Mouse (Mus musculus) neutrophil, adult 5-6 weeks (primary cell): Measurements from ENCODE around the gene Morn4. TPM values are rescaled to one million over a fixed set of nuclear protein-coding genes. Genes with fewer than 3 reads are reported as not detected.

Experiments used
- ATAC-seq: fragments of 151-379, 151-347 bp; 2 replicates; pipeline ENCODE4 v1.8.0; 2017; ENCODE audit warnings: mild to moderate bottlenecking, moderate TSS enrichment; ENCODE audit not compliant: insufficient number of reproducible peaks, poor library complexity, low FRiP score, severe bottlenecking; ENCODE audit errors: extremely low read depth
- total RNA-seq: library from RNA; stranded (forward); fragments of 200-1000 nt; gene quantifications from 2 replicates; pipeline ENCODE4 v1.2.3, GENCODE M21; 2017

The Morn4 gene
- total RNA-seq, 1 experiment from 2014 or later, result not detected

DNA sequence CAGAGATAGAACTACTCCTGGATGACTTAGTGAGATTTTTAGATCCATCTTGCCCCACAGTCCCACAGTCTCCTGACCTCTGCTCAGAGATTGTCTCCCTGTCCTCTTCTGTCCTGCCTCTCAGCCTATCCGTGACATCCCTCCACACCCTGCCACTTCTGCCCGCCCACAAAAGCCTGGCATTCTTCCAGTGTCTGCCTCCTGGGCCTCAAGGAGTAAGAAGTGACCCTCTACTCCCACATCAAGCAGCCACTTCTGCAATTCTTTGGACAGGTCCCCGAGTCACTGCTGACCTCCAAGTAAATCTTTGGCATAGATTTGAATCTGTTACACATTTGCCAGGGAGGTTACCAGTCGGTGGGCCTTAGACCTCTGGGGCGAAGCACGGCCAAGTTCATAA is 31.9 kb downstream of the Morn4 start:
- ATAC-seq, result no peak

DNA sequence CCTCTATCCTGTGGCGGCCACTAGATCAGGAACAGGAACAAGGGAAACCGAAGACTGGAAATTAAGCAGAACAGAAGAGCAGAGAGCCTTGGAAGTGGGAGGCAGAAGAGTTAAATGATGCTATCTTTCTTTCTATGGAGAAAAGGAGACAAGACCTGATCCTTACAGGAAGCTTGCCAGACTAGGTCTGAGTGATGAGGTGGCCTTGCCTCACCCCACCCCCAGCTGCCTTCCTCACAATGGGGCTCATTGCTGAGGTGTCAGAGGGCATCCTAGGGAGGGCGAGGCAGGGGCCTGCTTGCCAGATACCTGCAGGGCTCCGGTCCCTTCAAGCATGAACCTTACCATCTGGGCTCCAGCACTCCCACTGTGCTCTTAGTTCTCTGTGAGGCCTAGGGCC is 34.2 kb downstream of the Morn4 start, which contains the start of gene 4933411K16Rik:
Gene 4933411K16Rik, plus strand, starts transcription at position 301 of the 400 bp plus-strand sequence.
- ATAC-seq, result no peak

DNA sequence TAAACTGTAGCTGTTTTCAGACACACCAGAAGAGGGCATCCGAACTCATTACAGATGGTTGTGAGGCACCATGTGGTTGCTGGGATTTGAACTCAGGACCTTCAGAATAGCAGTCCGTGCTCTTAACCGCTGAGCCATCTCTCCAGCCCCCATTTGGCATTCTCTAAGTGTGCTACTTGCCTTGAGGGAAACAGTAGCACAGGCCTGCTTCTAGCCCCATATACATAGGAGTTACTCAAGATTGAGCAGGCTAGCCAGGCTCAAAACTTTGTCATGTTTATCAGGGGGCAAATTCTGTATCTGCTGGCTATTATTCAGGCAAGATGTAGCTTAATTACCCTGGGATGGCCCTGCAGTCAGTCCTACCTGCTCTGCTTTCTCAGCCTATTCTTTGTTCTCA is 34.8 kb downstream of the Morn4 start:
- no peak for ATAC-seq

DNA sequence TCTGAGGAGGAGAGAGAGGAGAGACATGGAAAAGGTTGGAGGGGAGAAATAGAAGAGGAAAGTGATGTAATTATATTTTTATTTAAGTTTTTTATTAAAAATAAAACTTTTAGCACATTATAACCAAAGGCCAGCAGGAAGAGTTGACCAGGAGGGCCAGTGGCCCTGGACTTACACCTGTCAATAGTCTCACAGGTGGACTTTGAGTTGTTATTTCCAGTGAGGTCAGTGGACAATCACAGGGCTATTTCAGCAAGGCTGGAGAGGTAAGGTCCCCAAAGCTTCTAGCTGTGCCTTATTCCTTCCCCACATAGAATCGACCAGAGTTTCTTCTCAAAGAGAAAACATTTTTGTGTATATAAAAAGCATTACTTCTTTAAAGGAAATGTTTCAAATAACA is 35.9 kb downstream of the Morn4 start:
- ATAC-seq, result no peak

DNA sequence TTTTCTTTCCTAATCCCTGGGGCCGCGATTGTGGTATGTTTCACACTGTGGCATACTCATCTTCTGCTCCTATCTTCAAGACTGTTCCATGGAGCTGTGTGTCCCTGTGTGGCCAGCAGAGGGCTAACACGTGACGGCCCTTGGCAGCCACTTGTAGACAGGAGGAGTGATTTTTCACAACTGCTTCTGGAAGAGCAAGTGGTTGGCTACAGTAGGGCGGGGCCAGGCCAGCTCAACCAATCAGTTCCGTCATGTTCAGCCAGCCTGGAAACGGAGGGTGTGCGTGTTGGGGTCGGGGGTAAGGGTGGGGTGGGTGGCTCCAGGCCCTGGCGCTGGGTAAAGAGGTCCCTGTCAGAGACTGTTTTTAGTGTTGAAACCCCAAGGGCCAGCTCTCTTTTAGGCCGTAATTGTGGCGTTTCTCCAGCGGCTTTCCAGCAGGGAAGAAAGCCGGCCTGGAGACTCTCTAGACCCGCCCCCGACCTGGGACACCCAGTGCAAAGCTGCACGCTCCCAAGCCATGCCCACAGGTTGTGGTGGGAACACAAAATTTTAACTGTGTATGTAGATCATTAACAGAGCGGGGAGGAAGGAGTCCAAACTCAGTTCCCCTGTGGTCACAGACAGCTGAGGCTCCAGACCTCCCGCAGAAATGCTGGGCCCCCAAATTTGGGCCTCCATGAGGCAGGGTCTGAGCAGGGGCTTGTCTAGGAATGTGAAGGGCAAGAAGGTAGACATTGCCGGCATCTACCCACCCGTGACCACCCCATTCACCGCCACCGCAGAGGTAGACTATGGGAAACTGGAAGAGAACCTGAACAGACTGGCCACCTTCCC is 40.7 kb downstream of the Morn4 start, which contains the start of gene Hoga1:
Gene Hoga1, plus strand, starts transcription at position 342 of the 834 bp plus-strand sequence.
- peak; percentile 51 for ATAC-seq

GRCm38 (mm10) chr19:42043988-42044387 is 42.2 kb downstream of the Morn4 start:
- ATAC-seq, result no peak

DNA sequence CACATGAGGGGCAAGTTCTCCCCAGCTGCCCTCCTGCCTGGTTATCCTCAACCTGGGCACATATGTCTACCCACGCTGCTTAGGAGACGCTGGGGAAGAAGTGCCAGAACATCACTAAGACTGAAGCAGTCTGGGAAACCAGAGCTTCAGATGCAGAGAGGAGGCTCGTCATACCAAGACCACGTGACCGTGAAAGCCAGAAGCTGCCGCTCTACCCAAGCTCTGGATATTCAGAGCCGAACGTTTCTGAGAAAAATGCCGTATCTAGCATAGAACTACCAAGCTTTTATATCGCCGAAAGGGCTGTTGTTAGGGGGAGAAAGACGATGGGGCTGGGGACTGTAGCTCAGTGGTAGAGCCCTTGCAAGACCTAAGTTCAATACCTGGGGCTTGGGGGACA is 47.8 kb downstream of the Morn4 start:
- ATAC-seq, result no peak

- no peak for ATAC-seq
Measured at GRCm38 (mm10) chr19:42037167-42037702, 48.9 kb downstream of the Morn4 start.

DNA sequence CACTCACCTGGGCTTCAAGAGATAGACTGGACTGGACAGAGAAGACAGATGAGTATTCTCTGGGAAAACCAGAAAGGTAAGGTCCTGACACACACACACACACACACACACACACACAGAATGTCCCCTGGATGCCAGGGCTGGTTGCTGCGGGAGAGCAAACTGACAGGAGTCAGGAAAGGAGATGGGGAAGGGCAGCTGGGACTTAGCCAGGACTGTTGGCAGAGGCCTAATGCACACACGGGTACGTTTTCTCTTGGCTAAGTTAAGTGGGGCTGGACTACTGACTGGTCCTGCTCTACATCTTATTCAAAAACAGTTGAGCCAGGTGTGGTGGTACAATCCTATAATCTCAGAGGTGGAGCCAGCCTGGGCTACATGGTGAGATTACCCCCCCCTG is 49.8 kb downstream of the Morn4 start:
- ATAC-seq, result no peak

- peak; percentile 62 for ATAC-seq
Measured at GRCm38 (mm10) chr19:42035456-42036248, 50.5 kb downstream of the Morn4 start, which contains the start of gene Ankrd2. TSS of gene Ankrd2 (plus strand) at chr19:42036000.

DNA sequence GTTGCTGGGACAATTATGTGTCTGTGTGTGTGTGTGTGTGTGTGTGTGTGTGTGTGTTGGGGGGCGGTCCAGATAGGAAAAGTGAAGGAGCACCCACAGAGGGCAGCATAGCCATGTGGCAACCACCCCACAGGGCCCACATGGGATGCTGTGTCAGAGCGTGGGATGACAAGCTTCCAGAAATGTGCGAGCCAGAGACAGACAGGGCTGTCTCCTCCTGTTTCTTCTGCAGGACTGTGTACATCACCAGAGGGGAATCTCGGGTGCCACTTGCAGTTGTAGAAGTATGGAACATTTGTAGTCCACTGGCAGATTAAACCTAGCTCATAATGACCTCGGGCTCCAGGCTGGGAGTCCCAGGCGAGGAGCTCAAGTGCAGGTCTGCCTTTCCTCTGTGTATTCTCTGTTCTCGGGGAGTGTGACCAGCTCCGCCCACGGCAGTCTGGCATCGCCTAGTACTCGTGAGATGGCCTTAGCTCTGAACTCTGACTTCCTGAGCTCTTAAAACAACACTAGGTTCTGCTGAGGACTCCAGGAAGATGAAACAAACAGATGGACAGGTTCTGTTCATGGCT is 51.2 kb downstream of the Morn4 start:
- ATAC-seq, result no peak

DNA sequence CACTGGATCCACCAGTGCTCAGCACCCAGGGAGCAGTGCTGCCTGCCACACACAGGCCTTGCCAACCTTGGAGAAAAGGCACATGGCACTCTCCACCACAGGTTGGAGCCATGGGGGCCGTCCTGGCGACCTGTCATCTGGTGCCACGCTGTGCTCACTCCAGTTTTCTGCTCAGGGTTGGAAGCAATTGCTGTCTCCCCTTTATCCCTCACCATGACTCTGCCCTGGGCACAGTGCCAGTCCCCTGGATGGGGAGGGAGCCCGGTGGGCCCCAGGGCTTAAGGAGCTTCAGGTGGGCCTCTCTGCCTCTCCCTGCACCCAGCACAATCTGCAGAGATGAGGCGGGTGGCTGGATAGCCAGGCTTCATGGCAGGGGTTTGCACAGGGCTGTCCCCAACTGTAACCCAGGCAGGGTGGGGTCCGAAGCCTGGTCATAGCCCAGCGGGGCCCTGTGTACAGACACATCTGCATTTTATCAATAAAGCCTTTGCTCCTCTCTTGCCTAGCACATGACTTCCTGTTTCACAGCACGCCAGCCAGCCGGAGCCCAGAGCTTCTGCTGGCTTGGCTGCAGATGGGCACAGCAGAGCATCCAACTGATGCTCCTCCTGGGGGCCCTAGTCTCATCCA is 51.9 kb downstream of the Morn4 start:
- no peak for ATAC-seq

DNA sequence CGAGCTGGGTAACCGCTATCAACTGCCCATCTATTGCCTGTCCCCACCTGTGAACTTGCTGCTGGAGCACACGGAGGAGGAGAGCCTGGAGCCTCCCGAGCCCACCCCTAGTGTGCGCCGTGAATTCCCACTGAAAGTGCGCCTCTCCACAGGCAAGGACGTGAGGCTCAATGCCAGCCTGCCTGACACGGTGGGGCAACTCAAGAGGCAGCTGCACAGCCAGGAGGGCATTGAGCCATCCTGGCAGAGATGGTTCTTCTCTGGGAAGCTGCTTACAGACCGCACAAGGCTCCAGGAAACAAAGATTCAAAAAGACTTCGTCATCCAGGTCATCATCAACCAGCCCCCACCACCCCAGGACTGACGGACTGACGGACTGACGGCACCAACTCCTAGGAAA is 52.5 kb downstream of the Morn4 start:
- no peak for ATAC-seq

- ATAC-seq, result no peak
Measured at GRCm38 (mm10) chr19:42031112-42031511, 55.0 kb downstream of the Morn4 start.

- ATAC-seq, result peak; percentile 87
Measured at GRCm38 (mm10) chr19:42026158-42026557, 60.0 kb downstream of the Morn4 start.
